Mouse (Mus musculus): ENCODE measurements at regions not wholly inside any gene's neighbourhood (a gene's known extent, or its start where the extent isn't known, plus 50 kb on each side); places are given as distances from the start of the nearest gene placed in this dataset.

GRCm38 (mm10) chr1:34930571-34930970, 80.8 kb downstream of the Plekhb2 start:
- DNase-seq (ENCODE audit: low spot score in 2 of 2): no peak

GRCm38 (mm10) chr1:34943196-34943595, 93.4 kb downstream of the Plekhb2 start:
- DNase-seq (ENCODE audit: low spot score in 2 of 2): no peak

- no peak for DNase-seq (ENCODE audit: low spot score in 2 of 2)
These were observed 112.1 kb downstream of the Plekhb2 start for GRCm38 (mm10) chr1:34961633-34962507.

GRCm38 (mm10) chr1:34962508-34962885, 112.7 kb downstream of the Plekhb2 start:
- no peak for DNase-seq (ENCODE audit: low spot score in 2 of 2)

- DNase-seq (ENCODE audit: low spot score in 2 of 2): no peak
These were observed 125.0 kb downstream of the Plekhb2 start for GRCm38 (mm10) chr1:34974801-34975200.

GRCm38 (mm10) chr1:34978156-34978555, 128.4 kb downstream of the Plekhb2 start:
- DNase-seq (ENCODE audit: low spot score in 2 of 2): no peak

- no peak for DNase-seq (ENCODE audit: low spot score in 2 of 2)
These were observed 129.6 kb downstream of the Plekhb2 start for GRCm38 (mm10) chr1:34979350-34979749.

GRCm38 (mm10) chr1:34981934-34982333, 132.2 kb downstream of the Plekhb2 start:
- DNase-seq (ENCODE audit: low spot score in 2 of 2): no peak

- no peak for DNase-seq (ENCODE audit: low spot score in 2 of 2)
These were observed 133.2 kb downstream of the Plekhb2 start for GRCm38 (mm10) chr1:34982966-34983365.

- no peak for DNase-seq (ENCODE audit: low spot score in 2 of 2)
These were observed 137.1 kb downstream of the Plekhb2 start for GRCm38 (mm10) chr1:34986861-34987260.

- peak in 1 of 2 experiments; percentile 9 for DNase-seq (ENCODE audit: low spot score in 2 of 2)
These were observed 138.0 kb downstream of the Plekhb2 start for GRCm38 (mm10) chr1:34987650-34988221.

- peak in 1 of 2 experiments; percentile 28 for DNase-seq (ENCODE audit: low spot score in 2 of 2)
These were observed 138.4 kb downstream of the Plekhb2 start for GRCm38 (mm10) chr1:34988225-34988624.

- DNase-seq (ENCODE audit: low spot score in 2 of 2): no peak
These were observed 151.0 kb downstream of the Plekhb2 start for GRCm38 (mm10) chr1:35000801-35001200.

- no peak for DNase-seq (ENCODE audit: low spot score in 2 of 2)
These were observed 167.7 kb downstream of the Plekhb2 start for GRCm38 (mm10) chr1:35017471-35017870.

GRCm38 (mm10) chr1:35032619-35033018, 182.8 kb downstream of the Plekhb2 start:
- DNase-seq (ENCODE audit: low spot score in 2 of 2): peak; percentile 15 to 67

- DNase-seq (ENCODE audit: low spot score in 2 of 2): peak in 1 of 2 experiments; percentile 5
These were observed 223.0 kb downstream of the Plekhb2 start for GRCm38 (mm10) chr1:35072811-35073210.

GRCm38 (mm10) chr1:35094873-35095272, 245.1 kb downstream of the Plekhb2 start:
- DNase-seq (ENCODE audit: low spot score in 2 of 2): no peak

GRCm38 (mm10) chr1:35095785-35096184, 246.0 kb downstream of the Plekhb2 start:
- no peak for DNase-seq (ENCODE audit: low spot score in 2 of 2)

- DNase-seq (ENCODE audit: low spot score in 2 of 2): no peak
These were observed 256.9 kb downstream of the Plekhb2 start for GRCm38 (mm10) chr1:35106665-35107064.

- DNase-seq (ENCODE audit: low spot score in 2 of 2): no peak
These were observed 260.0 kb downstream of the Plekhb2 start for GRCm38 (mm10) chr1:35109801-35110200.

- no peak for DNase-seq (ENCODE audit: low spot score in 2 of 2)
These were observed 265.7 kb downstream of the Plekhb2 start for GRCm38 (mm10) chr1:35115521-35115920.

- peak in 1 of 2 experiments; percentile 3 for DNase-seq (ENCODE audit: low spot score in 2 of 2)
These were observed 288.1 kb downstream of the Plekhb2 start for GRCm38 (mm10) chr1:35137907-35138306.

GRCm38 (mm10) chr1:35149036-35149435, 299.3 kb downstream of the Plekhb2 start:
- no peak for DNase-seq (ENCODE audit: low spot score in 2 of 2)
